In genomic region chr2:19762996-19763395, GRCm38 (mm10) we compare ENCODE assay signal across 19 mouse cellular contexts.
"Had no signal": no experiment of that assay in that cellular context is flagged by ENCODE, and none has a peak within 500 bp of the region (broad histone marks: within the 10 kb centered on the region; RNA-seq: fewer than 3 reads in every experiment).

No protein-coding gene starts in this region.

- H3K9me3 ChIP-seq: liver, embryonic 13.5 days; lung, embryonic 15.5 days; midbrain, embryonic 13.5 days; neural tube, embryonic 15.5 days had no signal

- DNase-seq: kidney, adult 11 months; kidney, adult 8-10 months; kidney, postnatal 10 days; kidney, postnatal 36 days; layer of hippocampus, postnatal 36 days; liver, embryonic 13.5 days; lung, postnatal 14 days; right cerebral cortex, postnatal 25 days; thymus, adult 2 months; thymus, postnatal 14 days; thymus, postnatal 4 days had no signal

- H3K36me3 ChIP-seq: kidney, embryonic 15.5 days; liver, embryonic 13.5 days; lung, embryonic 15.5 days; midbrain, embryonic 13.5 days; neural tube, embryonic 12.5 days; neural tube, embryonic 15.5 days had no signal

- H3K27me3 ChIP-seq: kidney, embryonic 15.5 days; liver, embryonic 13.5 days; lung, embryonic 15.5 days; midbrain, embryonic 13.5 days; neural tube, embryonic 12.5 days; neural tube, embryonic 15.5 days had no signal

- H3K27ac ChIP-seq: kidney, embryonic 15.5 days; left cerebral cortex, adult 2 months; liver, embryonic 13.5 days; lung, embryonic 15.5 days; macrophage; midbrain, embryonic 13.5 days; neural tube, embryonic 12.5 days; neural tube, embryonic 15.5 days had no signal

- H3K4me3 ChIP-seq: kidney, embryonic 15.5 days; left cerebral cortex, adult 2 months; liver, embryonic 13.5 days; lung, embryonic 15.5 days; midbrain, embryonic 13.5 days; neural tube, embryonic 12.5 days; neural tube, embryonic 15.5 days had no signal

- H3K9ac ChIP-seq: kidney, embryonic 15.5 days; liver, embryonic 13.5 days; lung, embryonic 15.5 days; midbrain, embryonic 13.5 days; neural tube, embryonic 12.5 days; neural tube, embryonic 15.5 days had no signal

- H3K4me2 ChIP-seq: kidney, embryonic 15.5 days; liver, embryonic 13.5 days; lung, embryonic 15.5 days; midbrain, embryonic 13.5 days; neural tube, embryonic 12.5 days; neural tube, embryonic 15.5 days had no signal

- H3K4me1 ChIP-seq: kidney, embryonic 15.5 days; liver, embryonic 13.5 days; lung, embryonic 15.5 days; midbrain, embryonic 13.5 days; neural tube, embryonic 12.5 days; neural tube, embryonic 15.5 days had no signal

- ATAC-seq: midbrain, embryonic 13.5 days; midbrain, embryonic 16.5 days had no signal
